Mouse (Mus musculus) heart, embryonic 12.5 days (tissue): ENCODE results near the gene Fetub. TPM values are rescaled to one million over a fixed set of nuclear protein-coding genes. Genes with fewer than 3 reads are reported as not detected.

ENCODE experiments used
- polyA plus RNA-seq: library from polyadenylated mRNA; unstranded; fragments of >200 nt; fragmentation: Nextera tagmentation; extraction: Ambion mirVana; gene quantifications from 2 replicates; pipeline ENCODE4 v1.2.1, GENCODE M21; 2016

The Fetub gene
- polyA plus RNA-seq, 1 experiment from 2014 or later: not detected

Other genes starting within 250 kb of the Fetub start
- not detected in 2 replicates for gene Crygs, start 106.8 kb upstream of the Fetub start, polyA plus RNA-seq
- gene Tbccd1, start 60.7 kb upstream of the Fetub start, polyA plus RNA-seq: 19.2 and 20.2 TPM in 2 replicates
- 130 and 138 TPM in 2 replicates for gene Dnajb11, start 60.5 kb upstream of the Fetub start, polyA plus RNA-seq
- gene Ahsg, start 27.1 kb upstream of the Fetub start, polyA plus RNA-seq: 1.5 and 2.5 TPM in 2 replicates
- gene Hrg, start 32.7 kb downstream of the Fetub start, polyA plus RNA-seq: not detected in 2 replicates
- gene Kng2, start 111.1 kb downstream of the Fetub start, polyA plus RNA-seq: 0.34 and 0.42 TPM in 2 replicates
- 0.83 and 1.6 TPM in 2 replicates for gene Kng1, start 139.5 kb downstream of the Fetub start, polyA plus RNA-seq
- 195 and 209 TPM in 2 replicates for gene Eif4a2, start 189.1 kb downstream of the Fetub start, polyA plus RNA-seq
- 95.0 and 106 TPM in 2 replicates for gene Rfc4, start 209.4 kb downstream of the Fetub start, polyA plus RNA-seq
- 0.18 TPM in 1 of 2 replicates, not detected in the other for gene Adipoq, start 228.2 kb downstream of the Fetub start, polyA plus RNA-seq